Mouse (Mus musculus) kidney, embryonic 15.5 days (tissue): ENCODE measurements at regions not wholly inside any gene's neighbourhood (a gene's known extent, or its start where the extent isn't known, plus 50 kb on each side); places are given as distances from the start of the nearest gene placed in this dataset.
A peak's percentile ranks its signal among the peaks of the same experiment; 100 is the strongest.
"Not testable (repeated sequence)": the region's sequence is repeated elsewhere in the genome, so short reads cannot be mapped to it uniquely, and the experiment has no call there.

Experiments
- ATAC-seq: fragments of 200-750 bp; cut with Nextera tagmentation; replicated peaks from 2 replicates; pipeline ENCODE4 v1.8.0; 2017; ENCODE audit warnings: moderate TSS enrichment; ENCODE audit not compliant: low FRiP score
- H3K27ac ChIP-seq: fragments of 300-500 bp; sonication (generic); 2 replicates; pipeline ENCODE4 v1.5.1; 2015; ENCODE audit warnings: mild to moderate bottlenecking, inconsistent platforms
- H3K27me3 ChIP-seq: fragments of 300-500 bp; sonication (generic); 2 replicates; pipeline ENCODE4 v1.6.1; 2015; ENCODE audit warnings: inconsistent platforms
- H3K36me3 ChIP-seq: fragments of 300-500 bp; sonication (generic); 2 replicates; pipeline ENCODE4 v1.6.1; 2015; ENCODE audit warnings: inconsistent platforms
- H3K4me1 ChIP-seq: fragments of 300-500 bp; sonication (generic); 2 replicates; pipeline ENCODE4 v1.6.1; 2015; ENCODE audit warnings: inconsistent platforms
- H3K4me2 ChIP-seq: fragments of 300-500 bp; sonication (generic); 2 replicates; pipeline ENCODE4 v1.6.1; 2015; ENCODE audit warnings: moderate library complexity, mild to moderate bottlenecking, inconsistent platforms
- H3K4me3 ChIP-seq: fragments of 300-500 bp; sonication (generic); replicated peaks from 2 replicates; pipeline ENCODE4 v1.5.1; 2015; ENCODE audit warnings: mild to moderate bottlenecking, inconsistent platforms
- H3K9ac ChIP-seq: fragments of 300-500 bp; sonication (generic); 2 replicates; pipeline ENCODE4 v1.6.1; 2015; ENCODE audit warnings: mild to moderate bottlenecking, inconsistent platforms
- H3K9me3 ChIP-seq: fragments of 300-500 bp; sonication (generic); replicated peaks from 2 replicates; pipeline ENCODE4 v1.6.1; 2016; ENCODE audit warnings: inconsistent platforms
- WGBS: fragments of 180-500 bp; shearing (Covaris S2); methylation state at CpG from one replicate; pipeline ENCODE4 v1.1.7; 2015; ENCODE audit warnings: mixed read lengths; 5-methylcytosine and 5-hydroxymethylcytosine counted together

GRCm38 (mm10) chr5:133842059-133842706 lies 257.3 kb upstream of the Castor2 start:
- peak; percentile 46 for ATAC-seq
- WGBS = 57% methylated on average over 18 of the region's 42 CpGs
- H3K9ac ChIP-seq, H3K27me3 ChIP-seq, H3K27ac ChIP-seq, H3K9me3 ChIP-seq, H3K4me1 ChIP-seq, H3K4me3 ChIP-seq, H3K36me3 ChIP-seq: not testable (repeated sequence)
- H3K4me2 ChIP-seq = peak overlapping the region; percentile 37

GRCm38 (mm10) chr5:133838286-133838685 lies 261.2 kb upstream of the Castor2 start:
- 83% methylated on average over 5 of the region's 5 CpGs for WGBS
- Histone ChIP-seq H3K36me3 (no peaks in the 10 kb centered on the region), H3K27me3 (no peaks in the 10 kb centered on the region), H3K4me1 (no peaks in the 10 kb centered on the region), H3K27ac (no peak overlapping the region), H3K9ac (no peak overlapping the region), H3K9me3 (no peaks in the 10 kb centered on the region), H3K4me2 (no peak overlapping the region), H3K4me3 (no peak overlapping the region)
- ATAC-seq = no peak

GRCm38 (mm10) chr5:133833217-133833616 lies 266.3 kb upstream of the Castor2 start:
- no peaks in the 10 kb centered on the region for H3K4me1 ChIP-seq
- H3K4me2 ChIP-seq = no peak overlapping the region
- H3K36me3 ChIP-seq = no peaks in the 10 kb centered on the region
- no peak overlapping the region for H3K4me3 ChIP-seq
- no peak overlapping the region for H3K27ac ChIP-seq
- H3K9ac ChIP-seq = no peak overlapping the region
- WGBS = 72% methylated on average over 7 of the region's 7 CpGs
- H3K27me3 ChIP-seq = no peaks in the 10 kb centered on the region
- ATAC-seq = no peak
- H3K9me3 ChIP-seq = no peaks in the 10 kb centered on the region

- Histone ChIP-seq H3K4me2 (no peak overlapping the region), H3K9ac (no peak overlapping the region), H3K36me3 (no peaks in the 10 kb centered on the region), H3K9me3 (no peaks in the 10 kb centered on the region), H3K4me3 (no peak overlapping the region), H3K27me3 (no peaks in the 10 kb centered on the region), H3K4me1 (peaks cover 6% of the 10 kb centered on the region; the same call in 1 of the 2 replicates), H3K27ac (no peak overlapping the region)
- ATAC-seq = no peak
- 92% methylated on average over 13 of the region's 13 CpGs for WGBS
These were observed 271.3 kb upstream of the Castor2 start for GRCm38 (mm10) chr5:133828226-133828625.

GRCm38 (mm10) chr5:133823871-133824270 lies 275.6 kb upstream of the Castor2 start:
- Histone ChIP-seq H3K9ac (no peak overlapping the region), H3K4me2 (no peak overlapping the region), H3K4me1 (peaks cover 6% of the 10 kb centered on the region; the same call in 1 of the 2 replicates), H3K27ac (no peak overlapping the region), H3K9me3 (no peaks in the 10 kb centered on the region), H3K36me3 (no peaks in the 10 kb centered on the region), H3K4me3 (no peak overlapping the region), H3K27me3 (no peaks in the 10 kb centered on the region)
- no peak for ATAC-seq
- 59% methylated on average over 3 of the region's 3 CpGs for WGBS

GRCm38 (mm10) chr5:133821273-133821672 lies 278.2 kb upstream of the Castor2 start:
- no peaks in the 10 kb centered on the region for H3K9me3 ChIP-seq
- no peak overlapping the region for H3K27ac ChIP-seq
- H3K4me1 ChIP-seq = no peaks in the 10 kb centered on the region
- no peak overlapping the region for H3K4me3 ChIP-seq
- no peak for ATAC-seq
- H3K4me2 ChIP-seq = no peak overlapping the region
- 64% methylated on average over 3 of the region's 3 CpGs for WGBS
- H3K9ac ChIP-seq = no peak overlapping the region
- H3K27me3 ChIP-seq = no peaks in the 10 kb centered on the region
- no peaks in the 10 kb centered on the region for H3K36me3 ChIP-seq

GRCm38 (mm10) chr5:133815462-133815861 lies 284.0 kb upstream of the Castor2 start:
- Histone ChIP-seq H3K4me1 (no peaks in the 10 kb centered on the region), H3K27me3 (no peaks in the 10 kb centered on the region), H3K9me3 (no peaks in the 10 kb centered on the region), H3K4me2 (no peak overlapping the region), H3K27ac (no peak overlapping the region), H3K4me3 (no peak overlapping the region), H3K9ac (no peak overlapping the region), H3K36me3 (no peaks in the 10 kb centered on the region)
- no peak for ATAC-seq
- WGBS = 86% methylated on average over 5 of the region's 5 CpGs

GRCm38 (mm10) chr5:133814436-133814835 lies 285.1 kb upstream of the Castor2 start:
- WGBS = 78% methylated on average over 6 of the region's 6 CpGs

GRCm38 (mm10) chr5:133812216-133812615 lies 287.3 kb upstream of the Castor2 start:
- H3K36me3 ChIP-seq = no peaks in the 10 kb centered on the region
- H3K27ac ChIP-seq = no peak overlapping the region
- no peak overlapping the region for H3K4me3 ChIP-seq
- H3K27me3 ChIP-seq = no peaks in the 10 kb centered on the region
- ATAC-seq = no peak
- H3K9me3 ChIP-seq = no peaks in the 10 kb centered on the region
- no peak overlapping the region for H3K4me2 ChIP-seq
- WGBS = 74% methylated on average over 6 of the region's 6 CpGs
- no peak overlapping the region for H3K9ac ChIP-seq
- no peaks in the 10 kb centered on the region for H3K4me1 ChIP-seq

More at GRCm38 (mm10) chr5:133814436-133814835, 285.1 kb upstream of the Castor2 start:
- ATAC-seq = no peak
- no peaks in the 10 kb centered on the region for H3K9me3 ChIP-seq
- H3K36me3 ChIP-seq = no peaks in the 10 kb centered on the region
- no peak overlapping the region for H3K27ac ChIP-seq
- no peaks in the 10 kb centered on the region for H3K27me3 ChIP-seq
- no peak overlapping the region for H3K9ac ChIP-seq
- H3K4me3 ChIP-seq = no peak overlapping the region
- no peak overlapping the region for H3K4me2 ChIP-seq
- H3K4me1 ChIP-seq = no peaks in the 10 kb centered on the region

GRCm38 (mm10) chr5:133806891-133807290 lies 292.6 kb upstream of the Castor2 start:
- Histone ChIP-seq H3K36me3 (no peaks in the 10 kb centered on the region), H3K4me2 (no peak overlapping the region), H3K9ac (no peak overlapping the region), H3K27me3 (no peaks in the 10 kb centered on the region), H3K4me1 (no peaks in the 10 kb centered on the region), H3K27ac (no peak overlapping the region), H3K4me3 (no peak overlapping the region), H3K9me3 (no peaks in the 10 kb centered on the region)
- no peak for ATAC-seq
- WGBS = 49% methylated on average over 7 of the region's 7 CpGs

- Histone ChIP-seq H3K4me1 (no peaks in the 10 kb centered on the region), H3K9ac (no peak overlapping the region), H3K9me3 (no peaks in the 10 kb centered on the region), H3K4me2 (no peak overlapping the region), H3K27me3 (no peaks in the 10 kb centered on the region), H3K27ac (no peak overlapping the region), H3K36me3 (no peaks in the 10 kb centered on the region), H3K4me3 (no peak overlapping the region)
- ATAC-seq = no peak
- WGBS = 88% methylated on average over 3 of the region's 3 CpGs
These were observed 297.5 kb upstream of the Castor2 start for GRCm38 (mm10) chr5:133802001-133802400.

GRCm38 (mm10) chr5:133795638-133796037 lies 303.9 kb upstream of the Castor2 start:
- H3K4me3 ChIP-seq = no peak overlapping the region
- no peaks in the 10 kb centered on the region for H3K4me1 ChIP-seq
- H3K4me2 ChIP-seq = no peak overlapping the region
- no peaks in the 10 kb centered on the region for H3K27me3 ChIP-seq
- no peaks in the 10 kb centered on the region for H3K9me3 ChIP-seq
- ATAC-seq = no peak
- 39% methylated on average over 3 of the region's 3 CpGs for WGBS
- H3K9ac ChIP-seq = no peak overlapping the region
- no peaks in the 10 kb centered on the region for H3K36me3 ChIP-seq
- no peak overlapping the region for H3K27ac ChIP-seq

GRCm38 (mm10) chr5:133790726-133791125 lies 308.8 kb upstream of the Castor2 start:
- ATAC-seq = no peak
- 0 out of 2 replicates have a peak, but pooled peaks cover 3% of the 10 kb centered on the region for H3K4me1 ChIP-seq

More at GRCm38 (mm10) chr5:133790726-133791125, 308.8 kb upstream of the Castor2 start:
- no peaks in the 10 kb centered on the region for H3K36me3 ChIP-seq
- H3K27ac ChIP-seq = no peak overlapping the region
- no peak overlapping the region for H3K9ac ChIP-seq
- no peaks in the 10 kb centered on the region for H3K9me3 ChIP-seq
- no peak overlapping the region for H3K4me2 ChIP-seq
- 75% methylated on average over 6 of the region's 6 CpGs for WGBS
- no peak overlapping the region for H3K4me3 ChIP-seq
- no peaks in the 10 kb centered on the region for H3K27me3 ChIP-seq
